Mouse (Mus musculus) left cerebral cortex, adult 18-20 months (tissue): ENCODE data around the gene Reln. TPM values are rescaled to one million over a fixed set of nuclear protein-coding genes. Genes with fewer than 3 reads are reported as not detected.

ENCODE experiments used
- DNase-seq, 2 experiments: peaks; one replicate each; pipeline ENCODE4 v3.0.0; 2021 to 2022; ENCODE audit warnings: low spot score in 2 of 2, mixed read lengths in 1 of 2
- total RNA-seq, 2 experiments: library from RNA; stranded (reverse); gene quantifications; 2 replicates each; pipeline ENCODE4 v1.2.3; 2021

Reln gene
- total RNA-seq, 2 experiments from 2014 or later, result 80.8 to 81.6 TPM

DNA sequence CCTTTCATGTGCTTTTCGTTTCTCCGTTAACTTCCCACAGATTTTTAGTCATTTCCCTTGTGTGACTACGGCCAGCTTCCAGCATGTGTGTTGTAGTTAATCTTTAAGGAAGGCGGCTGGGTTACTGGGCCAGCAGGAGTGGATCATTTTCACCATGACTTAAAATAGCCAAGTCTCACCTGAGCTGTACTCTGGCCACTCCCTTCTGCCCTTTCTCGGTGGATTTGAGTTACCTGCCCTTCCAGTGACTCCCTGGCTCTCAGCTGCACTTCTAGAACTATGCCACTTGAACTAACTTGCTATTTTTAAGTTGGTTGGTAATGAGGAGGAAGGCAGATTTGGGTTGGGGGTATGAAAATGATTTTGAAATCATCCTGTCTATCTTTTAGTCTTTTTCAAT lies 406.4 kb downstream of the Reln start:
- no peak for DNase-seq

DNA sequence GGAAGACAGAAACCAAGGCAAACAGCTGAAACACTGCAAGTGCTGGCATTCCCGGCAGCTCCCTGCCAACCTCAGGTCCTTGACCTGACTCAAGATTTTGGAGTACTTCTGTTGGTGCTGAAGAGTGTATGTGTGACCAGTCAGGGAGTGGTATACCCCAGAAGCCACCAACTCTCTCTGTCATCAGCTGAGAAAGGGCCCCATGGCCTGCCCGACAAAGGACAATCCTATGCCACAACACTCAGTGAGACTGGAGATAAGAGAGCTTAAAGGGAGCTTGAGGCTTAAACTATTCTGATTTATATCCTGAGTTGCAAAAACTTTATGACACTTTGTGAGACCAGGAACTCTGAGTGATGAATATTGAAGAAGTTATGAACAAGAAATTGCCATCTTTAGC lies 407.9 kb downstream of the Reln start:
- no peak for DNase-seq

DNA sequence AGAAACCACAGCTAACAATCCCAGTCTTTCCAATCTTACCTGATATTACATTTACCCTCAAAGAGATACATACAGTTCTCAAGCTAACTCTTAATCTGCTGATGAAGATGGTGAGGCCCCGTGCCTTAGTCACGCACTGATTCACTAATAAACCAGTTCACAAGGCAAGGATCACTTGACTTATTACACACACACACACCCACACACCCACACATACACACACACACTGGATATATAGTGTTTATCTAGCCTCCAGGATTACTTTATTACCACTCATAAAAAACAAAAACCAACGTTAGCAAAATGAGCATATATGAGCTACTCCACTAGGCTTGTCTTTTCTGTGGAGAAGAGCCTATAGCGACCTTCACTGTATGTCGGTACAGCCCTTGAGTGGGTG lies 408.4 kb downstream of the Reln start:
- no peak for DNase-seq

DNA sequence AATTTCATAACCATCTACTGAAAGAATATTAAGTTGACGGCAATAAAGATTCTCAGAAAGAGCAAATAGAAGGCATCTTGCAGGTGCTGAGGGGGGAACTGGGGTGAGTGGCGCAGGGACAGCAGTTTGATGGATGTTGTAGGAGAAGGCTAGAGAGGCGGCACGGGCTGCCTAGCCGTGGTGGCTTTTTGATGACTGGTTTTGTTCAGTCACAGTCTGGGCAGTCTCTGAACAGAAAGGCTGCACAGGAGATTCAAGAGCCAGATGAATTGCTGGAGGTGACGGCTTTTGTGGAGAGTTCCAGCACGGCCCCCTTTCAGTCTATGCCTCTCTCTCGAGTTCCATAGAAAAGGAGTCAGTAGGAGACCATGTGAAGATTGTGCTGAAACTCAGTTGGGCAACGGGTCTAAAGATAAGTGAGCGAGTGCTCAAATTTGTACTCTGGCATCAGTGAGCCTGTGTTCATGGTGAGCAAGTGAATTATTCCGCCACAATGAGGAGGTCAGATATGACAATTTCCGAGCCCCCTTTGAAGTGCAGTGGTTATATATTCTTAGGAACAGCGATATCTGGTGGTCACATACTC lies 409.6 kb downstream of the Reln start:
- no peak for DNase-seq

DNA sequence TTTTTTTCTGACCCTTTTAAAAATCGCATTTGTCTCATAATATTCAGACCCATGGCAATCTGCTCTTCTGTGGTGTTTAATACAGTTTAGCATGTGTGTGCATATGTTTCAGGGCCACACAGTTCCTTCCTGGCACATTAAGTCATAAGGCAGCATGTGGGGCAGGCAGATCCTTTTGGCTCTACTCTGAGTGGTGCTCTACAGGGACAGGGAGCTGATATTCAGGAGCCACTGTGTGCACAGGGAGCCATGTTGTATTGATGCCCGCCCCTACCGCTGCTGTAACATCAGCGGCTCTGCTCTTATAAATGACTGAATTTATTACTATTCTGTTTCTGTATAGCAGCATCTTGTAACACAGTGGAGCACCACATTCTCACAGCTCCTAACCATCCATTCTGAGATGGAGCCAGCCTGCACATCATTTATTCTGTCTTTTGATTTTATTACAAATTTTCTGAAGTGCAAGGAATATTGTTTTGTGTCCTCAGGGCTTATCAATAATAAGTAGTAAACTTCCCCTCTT lies 410.3 kb downstream of the Reln start:
- no peak for DNase-seq

DNA sequence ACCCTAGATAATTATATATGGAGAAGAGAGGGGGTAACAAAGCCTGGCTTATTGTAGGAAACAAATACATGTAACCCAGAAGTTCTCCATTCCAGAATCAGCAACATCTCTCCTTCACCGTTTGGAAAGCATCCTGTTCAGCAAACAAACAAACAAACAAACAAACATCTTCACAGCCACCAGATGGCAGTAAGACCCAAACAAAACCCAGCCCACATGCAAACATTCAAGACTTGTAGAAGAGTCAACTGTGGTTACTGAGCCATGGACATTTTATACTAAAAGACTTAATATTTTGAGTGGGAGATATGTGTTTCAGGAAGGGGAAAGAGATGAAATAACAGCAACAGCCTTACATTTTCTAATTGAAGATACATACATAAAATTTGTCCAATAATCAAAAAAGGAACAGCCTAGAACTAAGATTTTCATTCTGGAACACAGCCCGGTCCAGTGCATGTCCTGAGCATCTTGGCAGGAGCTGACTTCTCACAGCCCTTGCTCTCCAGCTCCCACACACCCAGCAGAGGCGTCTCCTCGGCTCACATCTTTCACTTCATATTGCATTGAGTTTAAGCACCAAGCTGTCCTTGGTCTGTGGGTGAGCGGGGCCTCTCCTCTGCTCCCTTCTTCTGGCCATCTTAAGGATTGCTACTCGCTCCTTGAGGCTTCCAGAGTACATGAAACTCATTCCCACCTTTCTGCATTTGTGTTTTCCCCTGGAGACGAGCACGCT lies 411.0 kb downstream of the Reln start:
- DNase-seq, result no peak

DNA sequence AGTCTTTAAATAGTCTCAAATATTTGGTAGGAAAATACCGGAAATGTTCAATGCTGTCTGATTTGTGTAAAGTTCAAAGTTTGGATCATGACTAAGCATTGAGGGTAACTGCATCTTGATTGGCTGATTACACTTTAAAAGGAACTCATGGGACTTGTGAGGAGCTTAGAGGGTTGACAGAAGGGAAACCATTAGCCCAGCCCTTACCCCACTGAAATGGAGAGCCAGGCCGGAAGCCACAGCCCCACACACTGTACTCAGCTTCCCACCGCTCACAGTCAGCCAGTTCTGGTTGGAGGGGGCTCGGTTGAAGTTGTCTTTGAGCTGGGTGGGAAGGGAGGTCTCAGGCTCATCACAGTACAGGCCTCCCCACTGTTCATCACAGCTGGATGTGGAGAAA lies 413.4 kb downstream of the Reln start:
- no peak for DNase-seq

DNA sequence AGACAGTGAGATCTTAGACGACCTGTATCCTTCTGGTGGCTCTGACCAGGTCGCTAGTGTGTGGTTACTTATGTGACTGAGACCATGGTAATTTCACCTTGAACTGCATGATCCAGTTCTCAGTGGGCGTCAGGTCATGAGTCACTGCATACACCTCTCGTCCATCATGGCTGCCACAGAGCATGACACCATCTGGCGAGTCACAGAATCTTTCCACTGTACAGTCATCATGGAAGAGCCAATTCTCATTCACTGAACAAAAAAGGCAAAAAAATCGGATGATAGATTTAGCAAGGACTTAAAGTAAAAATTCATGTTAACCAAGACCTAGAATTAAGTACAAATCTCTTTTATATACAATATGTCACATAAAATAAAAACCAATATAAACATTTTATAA lies 424.2 kb downstream of the Reln start:
- no peak for DNase-seq

DNA sequence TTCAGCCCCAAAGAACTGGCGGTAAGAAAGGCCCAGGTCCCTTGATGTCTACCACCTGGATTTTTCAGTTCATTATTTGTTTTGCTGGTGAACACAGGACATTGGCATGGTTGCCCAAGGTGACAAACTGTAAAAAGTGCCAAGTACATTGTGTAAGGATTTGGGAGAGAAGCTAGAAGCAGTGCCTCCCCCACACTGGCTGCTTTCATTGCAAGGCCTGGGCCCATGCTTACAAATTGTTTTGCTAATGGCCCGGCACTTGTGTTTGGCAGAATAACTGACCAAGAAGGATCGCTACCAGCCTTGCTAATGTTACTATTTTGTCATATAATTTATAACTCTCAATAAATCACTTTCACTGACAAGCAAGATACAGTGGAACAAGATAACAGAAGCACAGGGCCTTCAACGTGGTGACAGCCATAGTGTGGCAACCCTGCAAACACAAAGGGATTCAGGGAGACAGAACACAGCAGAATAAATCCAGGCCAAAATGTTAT lies 425.2 kb downstream of the Reln start:
- DNase-seq, result no peak

DNA sequence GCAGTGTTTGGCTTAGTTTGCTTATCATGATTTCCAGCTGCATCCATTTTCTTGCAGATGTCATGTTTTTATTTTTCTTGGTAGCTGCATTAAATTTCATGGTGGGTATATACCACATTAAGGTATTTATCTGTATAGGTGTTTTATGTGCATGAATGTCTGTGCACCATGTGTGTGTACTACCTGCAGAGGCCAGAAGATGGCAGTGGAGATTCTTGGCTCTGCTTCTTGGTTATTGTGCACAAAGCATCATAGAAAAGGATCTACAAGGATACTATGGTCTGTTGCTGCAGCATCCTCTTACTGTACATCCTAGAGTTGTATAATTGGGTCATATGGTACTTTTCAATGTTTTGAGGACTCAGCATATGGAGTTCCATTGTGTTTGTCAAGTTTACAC lies 428.5 kb downstream of the Reln start:
- DNase-seq, result no peak

DNA sequence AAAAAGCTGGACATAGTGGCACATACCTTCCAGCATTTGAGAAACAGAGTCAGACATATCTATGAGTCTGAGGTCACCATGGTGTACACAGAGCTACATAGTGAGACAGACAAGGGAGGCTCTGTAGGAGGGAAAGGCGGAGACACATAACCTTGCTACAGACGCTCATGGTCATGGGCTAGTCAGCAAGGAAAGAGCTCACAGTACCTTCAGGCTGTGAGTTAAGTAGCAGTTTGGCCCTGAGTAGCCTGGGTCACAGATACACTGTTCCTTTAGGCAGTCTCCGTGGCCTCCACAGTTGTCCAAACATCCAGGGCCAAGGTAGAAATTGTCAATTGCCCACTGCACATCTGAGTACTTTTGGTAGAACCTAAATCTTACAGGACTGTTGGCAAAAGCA lies 429.7 kb downstream of the Reln start:
- DNase-seq, result no peak

DNA sequence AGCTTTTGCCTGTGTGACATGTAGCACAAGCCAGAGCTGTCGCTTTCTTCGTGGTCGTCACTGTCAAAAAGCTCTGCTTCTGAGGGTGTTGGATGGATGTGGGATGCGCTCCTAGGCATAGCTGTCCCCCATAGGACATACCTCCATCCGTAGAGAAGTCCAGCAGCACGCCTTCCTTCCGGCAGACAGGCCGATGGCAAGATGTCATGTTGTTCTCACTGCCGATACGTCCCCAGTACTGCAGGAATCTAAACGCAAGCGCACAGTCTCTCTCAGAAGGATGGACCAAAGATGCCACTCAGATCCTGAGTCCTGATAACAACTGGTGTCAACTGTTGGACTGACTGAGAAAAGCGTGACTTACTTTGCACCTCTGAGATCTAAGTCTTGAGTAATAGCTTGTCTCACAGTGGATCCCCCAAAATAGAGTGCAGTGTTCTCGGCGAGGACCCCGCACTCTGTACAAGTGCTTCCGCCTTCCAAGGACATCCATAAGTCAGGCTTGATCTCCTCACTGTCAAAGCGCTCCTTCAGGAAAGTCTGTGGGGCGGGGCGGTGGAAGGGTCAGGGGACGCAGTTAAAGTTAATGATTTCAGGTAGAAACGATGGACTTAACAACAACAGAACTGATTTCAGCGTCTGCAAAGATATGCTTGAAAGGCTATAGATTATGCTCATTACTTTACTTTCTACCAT lies 431.5 kb downstream of the Reln start:
- DNase-seq, result no peak

DNA sequence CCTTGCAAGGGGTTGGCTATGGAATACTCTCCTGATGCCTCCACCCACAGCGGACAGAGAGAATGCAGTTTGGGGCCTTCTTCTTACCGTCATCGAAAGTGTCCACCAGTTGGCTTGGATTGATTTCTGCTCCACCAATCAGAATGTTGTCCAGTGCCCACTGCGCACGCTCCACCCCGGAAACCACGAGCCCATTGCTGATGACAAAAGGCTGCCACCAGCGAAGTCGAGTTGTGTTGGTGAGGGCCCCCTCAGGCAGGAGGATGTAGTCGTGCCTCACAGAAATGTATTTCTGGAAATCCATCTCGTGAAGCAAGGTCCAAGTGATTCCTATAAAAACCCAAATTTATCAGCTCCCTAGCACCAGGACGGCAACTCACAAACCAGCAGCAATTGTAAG lies 433.8 kb downstream of the Reln start:
- DNase-seq, result no peak

DNA sequence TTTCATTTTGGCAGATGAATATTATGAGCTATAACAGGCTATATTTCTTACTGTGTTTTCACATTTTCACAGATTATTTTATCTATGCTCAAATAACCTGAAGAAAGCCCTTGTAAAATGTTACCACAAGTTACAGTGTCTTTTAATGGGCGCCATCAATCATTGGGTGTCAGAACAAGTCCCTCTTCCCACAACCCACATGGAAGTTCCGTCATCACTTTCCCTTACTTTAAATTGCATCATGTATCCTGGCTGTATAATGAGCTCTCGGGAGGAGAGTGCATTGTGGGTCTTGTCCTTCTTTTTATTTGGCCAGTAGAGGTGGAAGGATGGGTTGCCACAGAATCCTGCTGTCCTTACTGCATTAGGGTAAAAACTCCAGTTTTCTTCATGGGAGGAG lies 434.8 kb downstream of the Reln start:
- no peak for DNase-seq

DNA sequence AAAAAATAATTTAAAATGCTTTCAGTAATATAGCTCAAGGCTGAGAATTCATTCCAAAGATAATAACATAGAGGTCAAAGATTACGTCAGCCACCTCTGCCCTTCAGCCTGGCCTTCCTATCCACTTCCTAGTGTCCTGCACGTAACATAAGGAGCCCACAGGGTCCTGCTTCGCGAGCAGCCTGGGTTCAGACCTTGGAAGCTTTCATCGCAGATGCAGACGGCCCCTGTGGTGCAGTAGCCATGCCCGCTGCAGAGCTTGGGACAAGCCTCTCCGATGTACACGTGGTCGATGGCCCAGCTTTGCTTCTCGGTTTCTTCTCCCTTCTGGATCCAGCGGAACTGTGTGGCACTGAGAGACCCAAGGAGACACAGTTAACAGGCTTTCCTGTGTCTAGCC lies 443.1 kb downstream of the Reln start:
- no peak for DNase-seq

DNA sequence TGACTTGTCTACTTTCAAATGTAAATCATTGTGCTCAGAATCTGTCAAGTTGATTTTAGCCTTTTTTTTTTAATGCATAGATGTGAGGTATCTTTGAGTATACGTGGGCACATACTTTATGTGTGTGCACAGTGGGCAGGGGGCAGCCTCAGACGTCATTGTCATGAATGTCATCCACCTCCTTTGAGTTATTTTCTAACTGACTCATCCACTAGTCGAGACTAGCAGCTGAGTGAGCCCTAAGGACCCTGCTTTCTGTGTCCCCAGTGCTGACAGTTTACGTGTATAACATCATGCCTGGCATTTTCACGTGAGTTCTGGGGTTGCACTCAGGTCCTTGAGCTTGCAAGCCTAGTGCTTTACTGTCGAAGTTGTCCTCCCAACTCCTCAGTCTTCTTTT lies 443.6 kb downstream of the Reln start:
- no peak for DNase-seq

DNA sequence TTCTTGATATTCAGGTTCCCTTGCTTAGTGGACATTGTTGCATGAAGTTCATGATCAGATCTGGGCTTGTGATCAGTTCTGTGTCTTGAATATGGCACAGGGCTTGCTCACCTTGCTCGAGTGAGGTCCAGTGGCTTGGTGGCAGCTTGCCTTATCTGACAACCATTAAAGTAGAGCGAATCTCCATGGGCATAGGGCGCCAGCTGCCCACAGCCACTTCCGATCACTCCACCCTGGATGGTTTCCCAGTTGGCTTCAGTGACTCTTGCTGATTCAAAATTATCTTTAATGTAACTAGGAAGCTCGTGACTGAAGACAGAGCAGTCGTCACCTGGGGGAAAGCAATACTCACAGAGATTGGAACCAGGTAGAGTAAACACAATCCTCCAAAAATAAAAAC lies 445.6 kb downstream of the Reln start:
- DNase-seq, result no peak

DNA sequence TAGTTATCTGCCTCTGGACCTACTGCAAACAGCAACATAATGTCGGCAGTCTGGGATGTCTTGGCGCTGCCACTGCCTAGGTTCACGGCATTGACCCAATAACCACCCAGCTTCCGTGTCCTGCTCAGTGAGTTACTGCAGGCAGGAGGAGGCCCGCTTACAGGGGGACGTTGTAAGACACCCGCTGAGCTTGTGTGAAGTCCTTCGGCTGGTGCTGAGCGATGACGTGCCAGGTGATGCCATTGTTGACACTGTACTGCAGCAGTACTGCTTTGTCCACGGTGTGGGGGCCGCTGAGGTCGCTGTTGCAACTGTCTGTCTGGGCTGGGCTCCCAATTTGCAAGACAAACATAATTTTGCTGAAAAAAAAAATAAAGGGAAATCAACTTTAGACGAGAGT lies 447.9 kb downstream of the Reln start:
- DNase-seq, result no peak

DNA sequence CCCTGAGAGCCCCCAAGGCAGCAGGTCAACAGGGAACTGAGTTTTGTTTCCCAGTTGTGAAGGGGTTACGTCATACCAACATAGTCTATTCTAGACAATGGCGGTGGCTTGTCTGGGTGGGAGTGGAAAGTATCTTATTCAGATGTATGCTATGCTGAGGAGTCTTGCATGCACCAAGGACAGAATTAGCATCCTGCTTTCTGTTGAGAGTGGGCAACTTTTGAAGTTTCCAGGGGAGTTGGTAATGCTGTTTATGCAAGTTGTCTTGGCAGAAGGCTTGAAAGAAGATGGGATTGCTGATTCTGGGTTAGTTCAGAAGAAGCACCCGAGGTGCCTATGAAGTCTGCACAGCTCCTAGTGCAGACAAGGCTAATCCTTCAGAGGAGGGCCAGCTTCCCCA lies 450.3 kb downstream of the Reln start:
- DNase-seq, result peak in 1 of 2 experiments; percentile 23

DNA sequence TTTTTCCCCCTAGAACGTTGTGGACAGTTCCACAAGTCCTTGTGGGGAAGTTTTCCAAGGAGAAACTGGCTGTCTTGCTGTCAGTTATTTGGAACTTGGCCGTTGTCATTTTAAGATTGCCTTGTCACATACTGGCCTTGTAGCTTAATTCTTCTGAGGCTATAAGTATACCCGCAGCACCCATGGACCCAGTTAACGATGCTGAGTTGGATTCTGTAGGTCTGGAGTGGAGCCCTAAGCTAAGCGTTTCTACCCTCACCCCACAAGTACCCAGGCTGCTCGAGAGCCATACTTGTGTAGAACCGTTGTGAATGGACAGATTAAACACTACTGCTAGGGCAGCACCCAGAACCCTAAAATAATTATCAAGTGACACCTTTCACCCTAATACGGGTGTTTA lies 477.8 kb downstream of the Reln start:
- no peak for DNase-seq

DNA sequence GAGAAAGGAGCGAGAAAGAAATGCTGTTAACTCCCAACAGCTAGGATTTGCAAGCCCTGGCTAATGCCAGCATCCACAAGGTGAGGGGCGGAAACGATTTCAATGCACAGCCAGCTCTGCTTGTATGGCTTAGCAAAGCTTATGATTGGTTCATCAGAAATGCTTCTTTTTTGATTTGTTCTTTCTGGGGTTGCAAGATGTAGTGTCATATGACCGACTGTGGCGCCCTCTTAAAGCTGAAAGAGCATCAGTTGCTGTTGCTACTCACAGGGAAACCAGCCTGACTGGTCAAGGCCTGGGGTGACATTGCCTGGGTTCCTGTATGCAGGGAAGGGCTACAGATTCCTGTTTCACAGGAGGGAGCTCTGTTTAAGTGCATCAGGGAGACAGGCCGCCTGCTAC lies 478.2 kb downstream of the Reln start:
- peak; percentile 19 to 27 for DNase-seq
